Mouse (Mus musculus) ES-E14 (cell line): Measurements from ENCODE around the gene Gm2016.
"Not testable (repeated sequence)": the region's sequence is repeated elsewhere in the genome, so short reads cannot be mapped to it uniquely, and the experiment has no call there.

ENCODE experiments used
- CHD2 ChIP-seq: IDR thresholded peaks from 2 replicates; pipeline ENCODE4 v1.6.1; 2014; ENCODE audit warnings: mild to moderate bottlenecking, low read depth, low read length, inconsistent platforms
- HCFC1 ChIP-seq: IDR thresholded peaks from 2 replicates; pipeline ENCODE4 v1.6.1; 2012; ENCODE audit warnings: low read length, inconsistent platforms, borderline replicate concordance; ENCODE audit not compliant: insufficient read depth
- MAFK ChIP-seq: IDR thresholded peaks from 2 replicates; pipeline ENCODE4 v1.6.1; 2014; ENCODE audit warnings: mild to moderate bottlenecking, low read depth, low read length, inconsistent platforms; ENCODE audit not compliant: insufficient read depth
- ZC3H11A ChIP-seq: IDR thresholded peaks from 2 replicates; pipeline ENCODE4 v1.6.1; 2012; ENCODE audit warnings: low read depth, mild to moderate bottlenecking, inconsistent platforms, low read length, borderline replicate concordance
- ZNF384 ChIP-seq: IDR thresholded peaks from 2 replicates; pipeline ENCODE4 v1.6.1; 2012; ENCODE audit warnings: low read depth, low read length, inconsistent platforms

- TF ChIP-seq HCFC1, ZNF384, MAFK, CHD2, ZC3H11A: not testable (repeated sequence)
Observed at GRCm38 (mm10) chr12:87873772-87874171, at the start of gene Gm2016.
